Mouse (Mus musculus) C2C12 (cell line): ENCODE measurements around the gene Eif4g3. TPM values are rescaled to one million over a fixed set of nuclear protein-coding genes. Genes with fewer than 3 reads are reported as not detected.
"Not testable (repeated sequence)": the region's sequence is repeated elsewhere in the genome, so short reads cannot be mapped to it uniquely, and the experiment has no call there.

Experiments
- H3K27me3 ChIP-seq: one replicate; pipeline ENCODE4 v1.6.1; 2011; ENCODE audit not compliant: control insufficient read depth, insufficient read depth, insufficient read length
- H3K36me3 ChIP-seq: one replicate; pipeline ENCODE4 v1.6.1; 2011; ENCODE audit not compliant: control insufficient read depth, insufficient read depth
- H3K4me3 ChIP-seq: one replicate; pipeline ENCODE4 v1.5.1; 2011; ENCODE audit warnings: mild to moderate bottlenecking, control low read depth; ENCODE audit not compliant: poor library complexity, insufficient read depth, severe bottlenecking
- H3K79me2 ChIP-seq: one replicate; pipeline ENCODE4 v1.6.1; 2011; ENCODE audit not compliant: control insufficient read depth, insufficient read depth
- H3K79me3 ChIP-seq: one replicate; pipeline ENCODE4 v1.6.1; 2011; ENCODE audit warnings: low read depth, control low read depth
- H3ac ChIP-seq: one replicate; pipeline ENCODE3; 2011; ENCODE audit warnings: low read depth; ENCODE audit not compliant: control insufficient read depth, insufficient read length
- CEBPB ChIP-seq: IDR thresholded peaks from one replicate; pipeline ENCODE4 v1.6.1; 2011; ENCODE audit warnings: low read depth, mild to moderate bottlenecking, control low read depth, moderate library complexity
- CTCF ChIP-seq: IDR thresholded peaks from one replicate; pipeline ENCODE4 v1.5.1; 2011; ENCODE audit not compliant: control insufficient read depth, insufficient read depth, insufficient read length
- FOSL1 ChIP-seq: IDR thresholded peaks from one replicate; pipeline ENCODE4 v1.8.0; 2011; ENCODE audit warnings: mild to moderate bottlenecking, low read length; ENCODE audit not compliant: poor library complexity, insufficient read depth, severe bottlenecking
- MAX ChIP-seq: IDR thresholded peaks from one replicate; pipeline ENCODE4 v1.6.1; 2011; ENCODE audit warnings: mild to moderate bottlenecking, control low read depth
- MYOD1 ChIP-seq: IDR thresholded peaks from one replicate; pipeline ENCODE4 v1.6.1; 2011; ENCODE audit warnings: low read depth; ENCODE audit not compliant: control insufficient read depth, insufficient read length
- MYOG ChIP-seq: IDR thresholded peaks from one replicate; pipeline ENCODE4 v1.6.1; 2011; ENCODE audit not compliant: control insufficient read depth, insufficient read length; ENCODE audit errors: extremely low read depth
- USF1 ChIP-seq: IDR thresholded peaks from one replicate; pipeline ENCODE4 v1.6.1; 2011; ENCODE audit warnings: low read depth, mild to moderate bottlenecking, control low read depth, moderate library complexity
- polyA plus RNA-seq: library from polyadenylated mRNA; unstranded; fragments of >200 nt; fragmentation: generic; extraction: Trizol; gene quantifications from one replicate; pipeline ENCODE4 v1.2.1, GENCODE M21; 2012; ENCODE audit warnings: missing spikeins

Eif4g3 gene
- polyA plus RNA-seq, 1 experiment = 24.3 TPM

DNA sequence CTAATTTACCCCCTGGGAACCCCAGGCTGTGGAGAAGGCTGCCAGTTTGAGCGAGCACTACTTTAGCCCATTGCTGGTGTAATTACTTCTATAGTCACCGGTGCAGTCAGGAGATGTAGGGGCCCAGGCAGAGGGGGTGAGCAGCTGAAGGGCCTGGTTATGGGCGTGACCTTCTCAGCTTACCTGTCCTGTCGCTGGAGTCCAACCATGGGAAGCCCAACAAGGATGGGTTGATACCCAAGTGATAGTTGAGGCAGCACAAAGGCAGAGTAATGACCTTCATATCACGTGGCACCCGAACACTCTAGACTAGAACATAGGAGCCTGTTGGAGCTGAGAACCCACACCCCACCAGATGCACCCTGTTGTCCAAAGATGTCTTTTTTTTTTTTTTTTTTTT is 29.4 kb upstream of the Eif4g3 start:
- Histone ChIP-seq H3K79me2 (no peaks in the 10 kb centered on the region), H3K4me3 (no peak overlapping the region), H3K27me3 (no peaks in the 10 kb centered on the region), H3K36me3 (peaks cover 16% of the 10 kb centered on the region), H3K79me3 (no peaks in the 10 kb centered on the region), H3ac (no peak overlapping the region)
- TF ChIP-seq FOSL1 (no peak), CEBPB (no peak), MYOG (no peak), MAX (no peak), CTCF (no peak), USF1 (no peak), MYOD1 (no peak)

DNA sequence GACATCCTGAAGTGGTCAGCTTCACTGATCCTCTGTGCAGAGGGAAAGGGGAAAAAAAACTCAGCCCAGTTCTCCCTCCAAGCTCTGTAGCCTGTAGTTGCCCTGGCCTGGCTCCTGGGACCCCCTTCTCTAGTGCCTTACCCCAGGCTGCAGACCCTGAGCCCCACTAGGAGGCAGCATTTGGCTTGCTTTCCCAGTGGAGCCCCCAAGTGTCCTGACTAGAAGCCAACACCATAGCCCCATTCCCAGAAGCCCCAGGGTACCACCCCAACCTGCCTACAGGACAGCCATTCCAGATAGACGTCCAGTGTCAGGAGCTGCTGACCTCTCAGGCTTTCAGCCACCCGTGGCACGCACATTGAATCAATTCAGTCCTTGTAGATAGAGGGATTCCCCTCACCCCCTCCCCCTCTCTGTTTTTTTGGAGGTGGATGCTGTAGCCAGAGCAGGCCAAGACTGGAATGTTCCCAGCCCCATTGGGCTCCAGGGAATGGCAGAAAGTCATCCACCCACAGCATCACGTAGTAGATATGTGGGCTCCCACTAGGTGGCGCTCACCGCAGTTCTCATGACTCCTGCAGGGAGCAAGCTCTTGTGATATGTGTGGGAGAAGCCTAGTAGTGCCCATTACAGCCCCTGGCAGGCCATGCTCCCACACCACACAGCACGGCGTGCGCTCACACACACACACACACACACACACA is 28.8 kb upstream of the Eif4g3 start:
- peaks cover 10% of the 10 kb centered on the region for H3K36me3 ChIP-seq
- TF ChIP-seq CTCF = peak; percentile 51
- no peak for TF ChIP-seq USF1
- no peak for TF ChIP-seq MYOD1
- no peaks in the 10 kb centered on the region for H3K79me2 ChIP-seq
- H3K4me3 ChIP-seq = no peak overlapping the region
- H3K79me3 ChIP-seq = no peaks in the 10 kb centered on the region
- H3ac ChIP-seq = no peak overlapping the region
- H3K27me3 ChIP-seq = no peaks in the 10 kb centered on the region

DNA sequence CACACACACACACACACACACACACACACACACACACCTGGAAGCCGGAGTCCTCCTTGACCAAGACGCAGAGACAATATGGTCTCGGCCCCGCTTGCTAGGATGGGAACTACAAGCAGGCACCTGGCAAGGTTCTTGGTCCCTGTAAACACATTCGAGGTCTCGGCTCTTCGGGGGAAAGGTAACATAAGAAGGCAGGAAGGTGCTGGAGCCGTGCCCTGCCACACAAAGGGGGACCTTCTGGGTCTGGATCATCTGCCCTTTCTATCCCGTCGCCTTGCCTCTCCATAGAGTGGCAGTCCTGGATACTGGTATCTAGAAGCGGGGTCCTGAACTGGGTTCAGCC is 28.3 kb upstream of the Eif4g3 start:
- H3K4me3 ChIP-seq = no peak overlapping the region
- H3K36me3 ChIP-seq = peaks cover 5% of the 10 kb centered on the region
- no peak overlapping the region for H3ac ChIP-seq
- no peaks in the 10 kb centered on the region for H3K79me3 ChIP-seq
- H3K79me2 ChIP-seq = no peaks in the 10 kb centered on the region
- H3K27me3 ChIP-seq = no peaks in the 10 kb centered on the region
- TF ChIP-seq FOSL1 (no peak), MAX (no peak), MYOD1 (no peak), CTCF (no peak), MYOG (no peak), CEBPB (no peak)

DNA sequence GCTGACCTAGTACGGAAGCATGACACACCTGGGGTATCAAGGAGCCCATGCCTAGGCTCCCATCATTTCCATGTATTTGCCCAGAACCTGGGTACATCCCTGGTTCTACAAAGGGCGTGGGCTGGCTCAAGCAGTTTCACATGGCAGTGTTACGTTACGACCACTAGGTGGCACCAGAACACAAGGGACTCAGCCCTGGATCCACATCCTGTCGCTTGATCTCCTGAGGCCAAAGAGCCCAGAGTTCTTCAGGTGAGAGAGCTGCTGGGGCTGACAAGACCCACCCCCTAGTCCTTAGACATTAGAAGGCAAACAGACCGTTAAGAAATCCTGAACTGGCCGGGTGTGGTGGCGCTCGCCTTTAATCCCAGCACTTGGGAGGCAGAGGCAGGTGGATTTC is 24.6 kb upstream of the Eif4g3 start:
- no peak for TF ChIP-seq MAX
- no peak for TF ChIP-seq MYOD1
- no peak for TF ChIP-seq USF1

DNA sequence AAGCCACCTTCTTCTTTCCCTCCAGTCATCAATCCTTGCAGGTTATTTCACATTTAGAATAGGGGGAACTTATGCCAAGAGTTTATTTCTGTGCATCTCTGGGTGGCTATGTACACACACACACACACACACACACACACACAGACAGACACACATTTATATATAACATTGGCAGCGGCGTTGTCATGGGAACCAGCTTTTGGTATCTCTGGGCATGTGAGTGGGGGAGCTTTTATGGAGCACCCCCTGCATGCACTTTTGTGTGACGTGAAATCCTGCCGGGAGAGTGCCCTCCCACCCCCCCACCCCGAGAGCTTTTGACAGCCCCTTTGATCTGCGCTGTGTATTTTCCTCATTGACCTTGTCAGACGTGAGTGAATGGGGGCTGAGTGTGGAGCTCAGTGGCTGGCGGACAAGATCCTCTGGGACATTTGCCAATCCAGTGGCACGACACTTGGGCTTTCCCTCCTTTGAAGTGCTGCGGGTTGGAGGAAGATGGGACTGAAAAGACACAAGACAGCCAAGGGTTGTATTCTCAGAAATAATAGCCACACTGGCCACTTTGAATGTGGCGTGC is 22.1 kb upstream of the Eif4g3 start:
- H3K4me3 ChIP-seq, H3K79me3 ChIP-seq: not testable (repeated sequence)

More for the DNA sequence above, 24.6 kb upstream of the Eif4g3 start:
- H3K4me3 ChIP-seq = no peak overlapping the region
- no peaks in the 10 kb centered on the region for H3K27me3 ChIP-seq
- no peak overlapping the region for H3ac ChIP-seq
- no peaks in the 10 kb centered on the region for H3K36me3 ChIP-seq
- no peaks in the 10 kb centered on the region for H3K79me2 ChIP-seq
- H3K79me3 ChIP-seq = no peaks in the 10 kb centered on the region

DNA sequence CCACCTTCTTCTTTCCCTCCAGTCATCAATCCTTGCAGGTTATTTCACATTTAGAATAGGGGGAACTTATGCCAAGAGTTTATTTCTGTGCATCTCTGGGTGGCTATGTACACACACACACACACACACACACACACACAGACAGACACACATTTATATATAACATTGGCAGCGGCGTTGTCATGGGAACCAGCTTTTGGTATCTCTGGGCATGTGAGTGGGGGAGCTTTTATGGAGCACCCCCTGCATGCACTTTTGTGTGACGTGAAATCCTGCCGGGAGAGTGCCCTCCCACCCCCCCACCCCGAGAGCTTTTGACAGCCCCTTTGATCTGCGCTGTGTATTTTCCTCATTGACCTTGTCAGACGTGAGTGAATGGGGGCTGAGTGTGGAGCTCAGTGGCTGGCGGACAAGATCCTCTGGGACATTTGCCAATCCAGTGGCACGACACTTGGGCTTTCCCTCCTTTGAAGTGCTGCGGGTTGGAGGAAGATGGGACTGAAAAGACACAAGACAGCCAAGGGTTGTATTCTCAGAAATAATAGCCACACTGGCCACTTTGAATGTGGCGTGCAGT is 17.9 kb upstream of the Eif4g3 start:
- H3K36me3 ChIP-seq, H3K4me3 ChIP-seq, H3K79me3 ChIP-seq, H3ac ChIP-seq, H3K27me3 ChIP-seq, H3K79me2 ChIP-seq: not testable (repeated sequence)

More for the DNA sequence above, 22.1 kb upstream of the Eif4g3 start:
- not testable (repeated sequence) for H3K27me3 ChIP-seq, H3ac ChIP-seq, H3K36me3 ChIP-seq, H3K79me2 ChIP-seq

DNA sequence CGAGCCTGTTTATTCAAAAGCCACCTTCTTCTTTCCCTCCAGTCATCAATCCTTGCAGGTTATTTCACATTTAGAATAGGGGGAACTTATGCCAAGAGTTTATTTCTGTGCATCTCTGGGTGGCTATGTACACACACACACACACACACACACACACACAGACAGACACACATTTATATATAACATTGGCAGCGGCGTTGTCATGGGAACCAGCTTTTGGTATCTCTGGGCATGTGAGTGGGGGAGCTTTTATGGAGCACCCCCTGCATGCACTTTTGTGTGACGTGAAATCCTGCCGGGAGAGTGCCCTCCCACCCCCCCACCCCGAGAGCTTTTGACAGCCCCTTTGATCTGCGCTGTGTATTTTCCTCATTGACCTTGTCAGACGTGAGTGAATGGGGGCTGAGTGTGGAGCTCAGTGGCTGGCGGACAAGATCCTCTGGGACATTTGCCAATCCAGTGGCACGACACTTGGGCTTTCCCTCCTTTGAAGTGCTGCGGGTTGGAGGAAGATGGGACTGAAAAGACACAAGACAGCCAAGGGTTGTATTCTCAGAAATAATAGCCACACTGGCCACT is 13.7 kb upstream of the Eif4g3 start:
- H3K36me3 ChIP-seq, H3ac ChIP-seq, H3K79me2 ChIP-seq: not testable (repeated sequence)

More for the DNA sequence above, 13.7 kb upstream of the Eif4g3 start:
- not testable (repeated sequence) for H3K79me3 ChIP-seq, H3K4me3 ChIP-seq, H3K27me3 ChIP-seq
